Mouse (Mus musculus) forebrain, postnatal 0 days (tissue): ENCODE results near the gene Cwf19l1. TPM values are rescaled to one million over a fixed set of nuclear protein-coding genes. Genes with fewer than 3 reads are reported as not detected.
A peak's percentile ranks its signal among the peaks of the same experiment; 100 is the strongest.

Experiments used
- ATAC-seq: fragments of 200-750 bp; cut with Nextera tagmentation; 2 replicates; pipeline ENCODE4 v1.8.0; 2017; ENCODE audit warnings: mild to moderate bottlenecking, moderate library complexity
- DNase-seq: peaks from one replicate; pipeline ENCODE4 v3.0.0-alpha.2; 2015
- H3K27ac ChIP-seq: fragments of 300-500 bp; sonication (generic); 2 replicates; pipeline ENCODE4 v1.5.1; 2014; ENCODE audit warnings: low read depth, mild to moderate bottlenecking, antibody characterized with exemption, low read length, moderate library complexity, mixed read lengths
- H3K27me3 ChIP-seq: fragments of 300-500 bp; sonication (generic); 2 replicates; pipeline ENCODE4 v1.6.1; 2014; ENCODE audit warnings: mild to moderate bottlenecking, low read length, mixed read lengths; ENCODE audit not compliant: insufficient read depth
- H3K36me3 ChIP-seq: fragments of 300-500 bp; sonication (generic); 2 replicates; pipeline ENCODE4 v1.6.1; 2014; ENCODE audit warnings: mild to moderate bottlenecking, moderate library complexity; ENCODE audit not compliant: insufficient read depth
- H3K4me1 ChIP-seq: fragments of 300-500 bp; sonication (generic); 2 replicates; pipeline ENCODE4 v1.6.1; 2014; ENCODE audit warnings: antibody characterized with exemption; ENCODE audit not compliant: insufficient read depth
- H3K4me2 ChIP-seq: fragments of 300-500 bp; sonication (generic); 2 replicates; pipeline ENCODE4 v1.6.1; 2014; ENCODE audit warnings: low read depth, mild to moderate bottlenecking, moderate library complexity
- H3K4me3 ChIP-seq: fragments of 300-500 bp; sonication (generic); 2 replicates; pipeline ENCODE4 v1.5.1; 2014; ENCODE audit warnings: low read depth, low read length, mixed read lengths
- H3K9ac ChIP-seq: fragments of 300-500 bp; sonication (generic); 2 replicates; pipeline ENCODE4 v1.6.1; 2014; ENCODE audit warnings: mild to moderate bottlenecking
- H3K9me3 ChIP-seq: fragments of 300-500 bp; sonication (generic); 2 replicates; pipeline ENCODE4 v1.6.1; 2016; ENCODE audit warnings: low read length
- CTCF ChIP-seq: sonication (generic); IDR thresholded peaks from 2 replicates; pipeline ENCODE4 v1.5.1; 2016; ENCODE audit warnings: antibody characterized with exemption, control low read depth, low read depth
- WGBS: fragments of 180-500 bp; shearing (Covaris S2); extraction: QIAGEN DNeasy Blood & Tissue Kit; methylation state at CpG from one replicate; pipeline ENCODE4 v1.1.7; 2014; 5-methylcytosine and 5-hydroxymethylcytosine counted together
- polyA plus RNA-seq: library from polyadenylated mRNA; unstranded; fragments of >200 nt; fragmentation: Nextera tagmentation; extraction: Ambion mirVana; gene quantifications from 2 replicates; pipeline ENCODE4 v1.2.1, GENCODE M21; 2015
- total RNA-seq: library from RNA; depleted of rRNA; stranded (reverse); fragments of >200 nt; gene quantifications from 2 replicates; pipeline ENCODE4 v1.2.3, GENCODE M21; 2014

Gene Cwf19l1
- total and polyA plus RNA-seq, 2 experiments from 2014 or later = 29.6 to 33.9 TPM

DNA sequence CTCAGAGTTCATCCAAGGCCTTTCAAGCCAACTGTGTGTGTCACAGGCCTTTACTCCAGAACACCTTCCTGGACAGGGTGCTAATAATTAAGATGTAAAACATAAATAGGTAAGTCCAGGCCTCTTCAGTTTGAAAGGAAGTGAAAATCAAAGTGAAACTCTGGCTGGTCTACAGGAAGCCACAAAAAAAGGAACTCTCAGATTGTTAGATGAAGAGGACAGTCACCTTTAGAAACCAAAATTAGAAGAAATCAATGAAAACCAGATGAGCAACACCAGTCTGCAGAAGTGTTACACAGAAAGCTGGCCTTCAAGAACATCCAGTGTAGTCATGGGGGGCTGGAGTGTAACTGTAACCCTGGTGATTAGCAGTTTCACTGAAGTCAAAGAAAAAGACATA, 17.9 kb downstream of the Cwf19l1 start:
- no peak for TF ChIP-seq CTCF
- Histone ChIP-seq H3K4me1 (no peaks in the 10 kb centered on the region), H3K4me2 (no peak overlapping the region), H3K36me3 (peaks cover 85% of the 10 kb centered on the region), H3K4me3 (no peak overlapping the region), H3K27ac (no peak overlapping the region), H3K27me3 (no peaks in the 10 kb centered on the region), H3K9ac (no peak overlapping the region), H3K9me3 (no peaks in the 10 kb centered on the region)
- no peak for DNase-seq
- ATAC-seq = no peak

DNA sequence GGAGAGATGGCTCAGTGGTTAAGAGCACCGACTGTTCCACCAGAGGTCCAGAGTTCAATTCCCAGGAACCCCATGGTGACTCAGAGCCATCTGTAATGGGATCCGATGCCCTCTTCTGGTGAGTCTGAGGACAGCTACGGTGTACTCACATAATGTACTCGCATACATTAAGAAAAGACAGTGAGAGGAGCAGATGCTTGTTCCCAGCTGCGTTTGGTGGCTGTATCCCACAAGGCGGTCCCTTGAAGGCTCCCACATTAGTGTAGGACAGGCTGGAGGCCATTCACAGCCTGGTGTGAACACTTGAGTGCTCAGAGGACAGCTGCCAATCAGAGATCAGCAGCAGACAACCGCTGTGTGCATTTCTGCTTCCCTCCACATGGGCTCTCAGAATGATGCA, 24.0 kb downstream of the Cwf19l1 start:
- Histone ChIP-seq H3K9me3 (no peaks in the 10 kb centered on the region), H3K9ac (no peak overlapping the region), H3K27ac (no peak overlapping the region), H3K27me3 (no peaks in the 10 kb centered on the region), H3K4me2 (no peak overlapping the region), H3K4me3 (no peak overlapping the region), H3K4me1 (0 out of 2 replicates have a peak, but pooled peaks cover 5% of the 10 kb centered on the region), H3K36me3 (peaks cover 57% of the 10 kb centered on the region)
- ATAC-seq (no peak), DNase-seq (peak; percentile 34)
- WGBS = 56% methylated on average over 7 of the region's 7 CpGs
- TF ChIP-seq CTCF = peak; percentile 54

DNA sequence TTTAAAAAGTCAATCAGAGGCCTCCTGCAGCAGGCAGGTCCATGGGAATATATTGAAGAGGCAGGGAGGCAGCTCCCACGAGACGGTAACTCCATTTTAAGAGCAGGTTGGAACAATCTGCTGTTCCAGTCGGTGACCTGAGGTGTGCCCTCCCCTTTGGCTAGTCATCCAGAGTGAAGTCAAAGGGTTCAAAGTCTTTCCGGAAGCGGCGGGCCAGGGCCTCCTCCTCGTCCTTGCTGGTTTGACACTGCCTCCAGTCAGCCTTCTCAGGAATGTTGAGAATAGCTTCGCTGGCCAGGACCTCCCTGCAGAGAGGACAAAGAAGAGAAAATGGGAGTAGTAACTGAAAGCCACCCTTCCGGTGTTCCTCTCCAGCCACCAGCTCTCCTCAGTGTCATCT, 25.3 kb downstream of the Cwf19l1 start:
- no peak for TF ChIP-seq CTCF

DNA sequence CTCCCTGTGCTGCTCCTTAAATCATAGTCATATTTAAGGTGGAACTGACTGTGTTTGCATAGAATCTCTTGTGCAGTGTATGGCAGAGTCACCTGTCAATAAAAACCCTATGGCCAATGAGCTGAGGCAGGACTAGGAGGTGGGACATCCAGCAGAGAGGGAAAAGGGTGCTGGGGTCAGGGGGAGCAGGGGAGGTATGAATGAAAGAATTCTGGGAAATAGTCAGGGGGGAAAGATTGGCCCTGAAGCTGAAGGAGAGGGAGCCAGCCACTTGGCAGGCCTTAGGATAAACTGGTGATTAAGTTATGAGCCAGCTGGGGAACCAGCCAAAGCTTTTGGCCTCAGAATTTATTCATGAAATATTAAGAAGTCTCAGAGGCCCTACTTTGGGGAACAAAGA, 26.7 kb downstream of the Cwf19l1 start:
- peaks cover 13% of the 10 kb centered on the region for H3K4me1 ChIP-seq
- peaks cover 37% of the 10 kb centered on the region for H3K36me3 ChIP-seq
- no peaks in the 10 kb centered on the region for H3K9me3 ChIP-seq
- H3K4me2 ChIP-seq = no peak overlapping the region
- TF ChIP-seq CTCF = no peak
- DNase-seq (no peak), ATAC-seq (no peak)
- no peak overlapping the region for H3K4me3 ChIP-seq
- H3K27me3 ChIP-seq = no peaks in the 10 kb centered on the region
- no peak overlapping the region for H3K27ac ChIP-seq
- no peak overlapping the region for H3K9ac ChIP-seq

More for the DNA sequence above, 25.3 kb downstream of the Cwf19l1 start:
- no peaks in the 10 kb centered on the region for H3K9me3 ChIP-seq
- H3K27me3 ChIP-seq = no peaks in the 10 kb centered on the region
- H3K27ac ChIP-seq = no peak overlapping the region
- DNase-seq = no peak
- no peak overlapping the region for H3K9ac ChIP-seq
- H3K4me2 ChIP-seq = no peak overlapping the region
- 94% methylated on average over 9 of the region's 9 CpGs for WGBS
- peaks cover 46% of the 10 kb centered on the region for H3K36me3 ChIP-seq
- no peak for ATAC-seq
- no peak overlapping the region for H3K4me3 ChIP-seq
- H3K4me1 ChIP-seq = peaks cover 13% of the 10 kb centered on the region

DNA sequence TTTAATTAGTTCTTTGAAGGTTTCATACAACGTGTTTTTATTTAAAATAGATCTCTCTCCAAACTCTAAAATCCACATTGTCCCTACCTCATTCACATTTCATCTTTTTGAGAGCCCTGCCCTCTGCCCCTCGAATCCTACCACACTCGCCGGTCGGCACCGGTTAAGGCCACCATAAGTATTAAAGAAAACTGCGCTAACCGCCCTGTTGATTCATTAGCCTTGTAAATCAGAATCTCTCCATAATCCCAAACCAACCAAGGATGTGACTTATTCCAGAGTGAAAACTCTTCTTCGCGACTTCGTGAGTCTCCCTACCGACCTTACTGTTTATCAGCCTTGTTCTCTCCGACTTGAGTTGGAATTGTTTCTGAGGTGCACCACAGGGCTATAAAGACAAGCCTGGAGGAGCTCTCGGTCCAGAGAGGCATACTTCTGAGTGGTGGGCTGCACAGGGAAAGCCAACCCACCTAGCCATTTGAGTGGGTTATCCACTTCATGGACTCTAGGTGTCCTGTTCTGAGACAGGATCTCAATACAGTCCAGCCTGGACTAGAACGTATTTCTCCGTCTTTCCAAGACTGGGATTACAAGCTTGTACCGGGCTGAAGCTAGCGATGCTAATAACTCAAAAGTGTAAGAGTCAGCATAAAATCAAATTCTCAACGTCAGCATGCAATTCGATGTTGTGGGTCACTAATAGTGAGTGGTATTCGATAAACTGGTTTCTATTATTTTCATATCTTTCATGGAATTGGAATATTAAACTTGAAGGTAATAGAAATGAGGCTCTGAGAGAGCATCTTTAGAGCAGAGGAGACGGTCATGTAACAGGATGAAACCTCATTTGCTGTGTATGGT, 27.8 kb downstream of the Cwf19l1 start:
- Histone ChIP-seq H3K4me3 (peak overlapping the region; percentile 96), H3K4me1 (peaks cover 13% of the 10 kb centered on the region), H3K27me3 (no peaks in the 10 kb centered on the region), H3K36me3 (peaks cover 26% of the 10 kb centered on the region), H3K4me2 (peak overlapping the region; percentile 84), H3K9me3 (no peaks in the 10 kb centered on the region), H3K27ac (no peak overlapping the region), H3K9ac (peak overlapping the region; percentile 95)
- DNase-seq (no peak), ATAC-seq (peak; percentile 34)
- WGBS = 27% methylated on average over 22 of the region's 22 CpGs
- no peak for TF ChIP-seq CTCF

DNA sequence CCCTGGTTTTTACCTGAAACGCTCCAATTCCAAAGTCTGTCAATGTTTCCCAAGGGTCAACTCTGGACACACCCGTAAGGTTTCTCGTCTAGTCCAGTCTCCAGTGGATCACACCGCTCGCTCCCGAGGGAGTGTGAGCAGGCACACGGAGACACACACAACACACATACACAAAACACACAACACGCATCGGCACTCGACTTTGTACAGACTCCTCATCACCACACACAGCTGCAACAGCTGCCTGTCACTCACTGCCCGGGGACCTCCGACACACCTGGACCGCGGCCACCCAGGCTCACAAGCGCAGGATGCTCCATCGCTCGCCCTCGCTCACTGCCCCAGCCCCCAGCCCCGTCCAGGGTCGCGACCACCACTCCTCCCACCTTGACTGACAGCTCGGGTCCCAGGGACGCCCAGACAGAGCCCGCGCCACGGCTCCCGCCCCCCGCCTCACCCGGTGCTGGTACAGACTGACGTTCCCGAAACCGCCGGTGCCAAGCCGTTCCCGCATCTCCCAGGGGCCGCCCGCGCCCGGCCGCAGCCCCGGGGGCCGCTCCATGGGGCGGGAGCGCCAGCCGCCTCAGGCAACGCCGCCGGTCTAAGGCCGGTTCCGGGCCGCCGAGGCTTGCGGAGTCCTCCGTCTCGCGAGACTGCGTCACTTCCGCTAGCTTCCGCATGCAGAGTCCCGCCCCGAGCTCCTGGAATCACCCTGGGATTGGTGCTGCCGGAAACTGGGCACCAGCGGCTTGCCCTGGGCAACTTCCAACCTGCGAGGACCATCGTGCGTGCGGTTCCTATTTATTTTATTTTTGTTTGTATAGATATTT, 28.6 kb downstream of the Cwf19l1 start, which contains the start of gene Chuk:
Gene Chuk (minus strand): TSS at position 650 of the 830 bp plus-strand sequence.
- Histone ChIP-seq H3K36me3 (peaks cover 20% of the 10 kb centered on the region), H3K9ac (peak within 1 kb of the TSS; percentile 95), H3K27me3 (no peaks in the 10 kb centered on the region), H3K4me3 (peak within 1 kb of the TSS; percentile 96), H3K4me1 (peaks cover 13% of the 10 kb centered on the region), H3K4me2 (peak within 1 kb of the TSS; percentile 84), H3K9me3 (no peaks in the 10 kb centered on the region), H3K27ac (peak within 1 kb of the TSS; percentile 72)
- TF ChIP-seq CTCF = no peak
- peak; percentile 99 for ATAC-seq
- under 1% methylated on average over 67 of the region's 67 CpGs for WGBS
- DNase-seq = peak; percentile 97

DNA sequence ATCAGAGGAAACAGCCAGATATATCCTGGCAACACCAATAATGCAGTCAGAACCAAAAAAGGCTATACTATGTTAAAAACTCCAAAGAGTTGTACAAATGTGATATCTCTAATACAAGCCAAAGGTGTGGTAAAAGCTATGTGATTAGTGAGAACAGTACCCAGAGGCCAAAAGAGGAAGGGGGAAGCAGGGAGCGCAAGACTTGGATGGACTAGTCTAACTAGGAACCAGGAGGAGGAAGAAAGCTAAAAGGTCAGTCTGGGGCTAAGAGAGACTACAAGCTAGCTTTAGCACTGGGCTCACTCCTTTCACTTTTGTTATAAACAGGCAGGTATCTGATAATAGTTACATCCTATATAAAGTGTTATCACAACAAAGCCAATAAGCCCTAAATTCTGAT, 31.3 kb downstream of the Cwf19l1 start:
- DNase-seq (no peak), ATAC-seq (no peak)
- no peak overlapping the region for H3K4me2 ChIP-seq
- H3K36me3 ChIP-seq = peaks cover 12% of the 10 kb centered on the region; the same call in 1 of the 2 replicates
- no peak overlapping the region for H3K27ac ChIP-seq
- H3K9me3 ChIP-seq = no peaks in the 10 kb centered on the region
- no peak for TF ChIP-seq CTCF
- H3K9ac ChIP-seq = no peak overlapping the region
- WGBS = 93% methylated on average over 1 of the region's 1 CpGs
- H3K4me1 ChIP-seq = peaks cover 13% of the 10 kb centered on the region
- no peaks in the 10 kb centered on the region for H3K27me3 ChIP-seq
- no peak overlapping the region for H3K4me3 ChIP-seq
